Mouse (Mus musculus) thymus, adult 2 months (tissue): ENCODE results near the gene Fam69a.

Experiments
- CTCF ChIP-seq: fragments of 200-500 bp; IDR thresholded peaks from 2 replicates; pipeline ENCODE4 v1.5.1; 2012; ENCODE audit warnings: mild to moderate bottlenecking, control low read depth, low read length, moderate library complexity, borderline replicate concordance; ENCODE audit not compliant: control insufficient read depth, poor library complexity, insufficient read depth; ENCODE audit errors: extremely low read depth
- POLR2A ChIP-seq: fragments of 200-500 bp; IDR thresholded peaks from 2 replicates; pipeline ENCODE4 v1.6.1; 2012; ENCODE audit warnings: mild to moderate bottlenecking, low read length, control low read depth, moderate library complexity; ENCODE audit not compliant: control insufficient read depth, poor library complexity, insufficient read depth; ENCODE audit errors: extremely low read depth

GRCm38 (mm10) chr5:108014173-108014572, 27.3 kb upstream of the Fam69a start:
- TF ChIP-seq POLR2A, result no peak
- no peak for TF ChIP-seq CTCF
